Comparison of ENCODE assay signal across 7 mouse cellular contexts in genomic region chr14:78849961-78850578, GRCm38 (mm10). TPM values are rescaled to one million over a fixed set of nuclear protein-coding genes. Genes with fewer than 3 reads are reported as not detected.
A peak's percentile ranks its signal among the peaks of the same experiment; 100 is the strongest.
DNase-seq lines count a peak whose midpoint lies in the region; ATAC-seq and TF ChIP-seq lines count a peak whose summit lies in the region.

No protein-coding gene starts in this region.

- H3K27me3 ChIP-seq in lung, postnatal 0 days (replicated peaks; ENCODE audit: insufficient read depth, low read length) = no peaks in the 10 kb centered on the region
- no peaks in the 10 kb centered on the region for H3K27me3 ChIP-seq in embryonic facial prominence, embryonic 13.5 days
- no peaks in the 10 kb centered on the region for H3K27me3 ChIP-seq in stomach, embryonic 14.5 days (ENCODE audit: control insufficient read depth, insufficient read depth, low read length)

- intact Hi-C loops in gastrocnemius, postnatal 36 days (cut with DNase I) = loop anchor here (5.0 to 10.0 kb wide), 4 partner anchors 47 to 175 kb away; partner anchors contain the start of gene Dgkh

- no peaks in the 10 kb centered on the region for H3K9me3 ChIP-seq in lung, postnatal 0 days (ENCODE audit: low read length)
- no peaks in the 10 kb centered on the region for H3K9me3 ChIP-seq in embryonic facial prominence, embryonic 13.5 days
- H3K9me3 ChIP-seq in stomach, embryonic 14.5 days (ENCODE audit: control insufficient read depth, low read depth, low read length) = no peaks in the 10 kb centered on the region

- no peak overlapping the region for H3K9ac ChIP-seq in lung, postnatal 0 days (replicated peaks; ENCODE audit: low read depth)
- no peak overlapping the region for H3K9ac ChIP-seq in embryonic facial prominence, embryonic 13.5 days
- H3K9ac ChIP-seq in stomach, embryonic 14.5 days (replicated peaks; ENCODE audit: low read depth, low read length) = no peak overlapping the region

- TF ChIP-seq EP300 in lung, postnatal 0 days (IDR thresholded peaks at IDR 0.05) = no peak

- 37% methylated on average over 5 of the region's 5 CpGs for WGBS in lung, postnatal 0 days
- WGBS in embryonic facial prominence, embryonic 13.5 days = 36% methylated on average over 5 of the region's 5 CpGs
- 34% methylated on average over 5 of the region's 5 CpGs for WGBS in stomach, embryonic 14.5 days

- DNase-seq in lung, postnatal 0 days (ENCODE audit: low spot score) = peak; percentile 9
- DNase-seq in lung, postnatal 4 days = no peak
- DNase-seq in kidney, postnatal 4 days = peak; percentile 16 to 18
- no peak for DNase-seq in right cerebral cortex, postnatal 25 days
- no peak for DNase-seq in gastrocnemius, postnatal 36 days

- ATAC-seq in lung, postnatal 0 days = no peak
- ATAC-seq in embryonic facial prominence, embryonic 13.5 days (ENCODE audit: insufficient number of reproducible peaks, insufficient read depth, low FRiP score, low TSS enrichment, low read depth) = no peak
- no peak for ATAC-seq in stomach, embryonic 14.5 days (ENCODE audit: insufficient number of reproducible peaks, insufficient read depth, low FRiP score, low read depth)

- no peaks in the 10 kb centered on the region; the same call in 1 of the 2 replicates for H3K4me1 ChIP-seq in lung, postnatal 0 days (ENCODE audit: insufficient read depth, low read depth, low read length)
- H3K4me1 ChIP-seq in embryonic facial prominence, embryonic 13.5 days = peaks cover 24% of the 10 kb centered on the region
- H3K4me1 ChIP-seq in stomach, embryonic 14.5 days (ENCODE audit: control insufficient read depth, insufficient read depth, low read length) = peaks cover 18% of the 10 kb centered on the region

- H3K4me3 ChIP-seq in lung, postnatal 0 days (ENCODE audit: low read depth, low read length) = no peak overlapping the region
- H3K4me3 ChIP-seq in embryonic facial prominence, embryonic 13.5 days = peak overlapping the region; percentile 88
- peak overlapping the region; percentile 82; the same call in 1 of the 2 replicates for H3K4me3 ChIP-seq in stomach, embryonic 14.5 days (ENCODE audit: low read depth, low read length)

- H3K4me2 ChIP-seq in lung, postnatal 0 days (replicated peaks; ENCODE audit: low read depth, low read length) = peak overlapping the region; percentile 80
- peak overlapping the region; percentile 77 for H3K4me2 ChIP-seq in embryonic facial prominence, embryonic 13.5 days
- H3K4me2 ChIP-seq in stomach, embryonic 14.5 days (replicated peaks; ENCODE audit: low read depth, low read length) = peak overlapping the region; percentile 78; the same call in 1 of the 2 replicates

- H3K27ac ChIP-seq in lung, postnatal 0 days (ENCODE audit: low read length) = no peak overlapping the region
- H3K27ac ChIP-seq in embryonic facial prominence, embryonic 13.5 days = no peak overlapping the region
- no peak overlapping the region for H3K27ac ChIP-seq in stomach, embryonic 14.5 days (ENCODE audit: low read length)

- no peak for TF ChIP-seq CTCF in lung, postnatal 0 days (IDR thresholded peaks at IDR 0.05)

- H3K36me3 ChIP-seq in lung, postnatal 0 days (ENCODE audit: insufficient read depth, low read length) = no peaks in the 10 kb centered on the region
- no peaks in the 10 kb centered on the region for H3K36me3 ChIP-seq in embryonic facial prominence, embryonic 13.5 days
- H3K36me3 ChIP-seq in stomach, embryonic 14.5 days (ENCODE audit: control insufficient read depth, insufficient read depth, low read length) = no peaks in the 10 kb centered on the region

RNA-seq across cellular contexts. Expression of gene Vwa8, which starts 1.2 kb away (rescaled TPM):
- 8.8 and 9.1 TPM in 2 replicates for polyA plus RNA-seq in lung, postnatal 0 days (2015; fragmentation: Nextera tagmentation; extraction: Ambion mirVana)
- 10.2 and 10.4 TPM in 2 replicates for polyA plus RNA-seq in embryonic facial prominence, embryonic 13.5 days (2015; fragmentation: Nextera tagmentation; extraction: Ambion mirVana)
- polyA plus RNA-seq in stomach, embryonic 14.5 days (2014; fragmentation: Nextera tagmentation; extraction: Ambion mirVana) = 14.7 and 16.2 TPM in 2 replicates
- 10 to 100 TPM; 70.7 to 73.1 TPM for total RNA-seq in gastrocnemius, postnatal 36 days (2021)

Comparison
In these comparisons a context has a peak if more than half of its experiments do, and no peak if none do; other contexts are left out.
1. DNase-seq: peak in lung, postnatal 0 days (single experiment) and kidney, postnatal 4 days (2 of 2); none in lung, postnatal 4 days (0 of 2), right cerebral cortex, postnatal 25 days (single experiment) and gastrocnemius, postnatal 36 days (0 of 2).
2. Peak in every context shown above with its lines, with median percentiles within 50 percentile points of each other: H3K4me2 ChIP-seq.